Mouse (Mus musculus) megakaryocyte, adult 5-6 weeks (primary cell): ENCODE results near the gene Hoxd1. TPM values are rescaled to one million over a fixed set of nuclear protein-coding genes. Genes with fewer than 3 reads are reported as not detected.

Source experiments
- total RNA-seq, 2 experiments: library from RNA; stranded (forward) in 1 of 2; stranded (reverse) in 1 of 2; fragments of 153-499, 151-499 nt in 1 of 2; fragments of 221-1000, 200-1000 nt in 1 of 2; gene quantifications; 2 replicates each; pipeline versions ENCODE4 v1.2.3 to v1.2.4; 2015 to 2017

The Hoxd1 gene
- total RNA-seq, 2 experiments from 2014 or later: not detected

Other genes with a start within 250 kb of the Hoxd1 start
- gene Lnpk, start 183.5 kb upstream of the Hoxd1 start, total RNA-seq (2015): 31.9 and 33.1 TPM in 2 replicates
- gene Lnpk, start 183.5 kb upstream of the Hoxd1 start, total RNA-seq (2017): 33.2 and 44.9 TPM in 2 replicates
- not detected in 2 replicates for gene Evx2, start 103.4 kb upstream of the Hoxd1 start, total RNA-seq (2015)
- not detected in 2 replicates for gene Evx2, start 103.4 kb upstream of the Hoxd1 start, total RNA-seq (2017)
- gene Hoxd13, start 94.7 kb upstream of the Hoxd1 start, total RNA-seq (2015): not detected in 2 replicates
- not detected in 2 replicates for gene Hoxd13, start 94.7 kb upstream of the Hoxd1 start, total RNA-seq (2017)
- not detected in 2 replicates for gene Hoxd12, start 88.0 kb upstream of the Hoxd1 start, total RNA-seq (2015)
- not detected in 2 replicates for gene Hoxd12, start 88.0 kb upstream of the Hoxd1 start, total RNA-seq (2017)
- gene Hoxd11, start 83.4 kb upstream of the Hoxd1 start, total RNA-seq (2015): not detected in 2 replicates
- gene Hoxd11, start 83.4 kb upstream of the Hoxd1 start, total RNA-seq (2017): not detected in 2 replicates
- not detected in 2 replicates for gene Hoxd10, start 71.1 kb upstream of the Hoxd1 start, total RNA-seq (2015)
- gene Hoxd10, start 71.1 kb upstream of the Hoxd1 start, total RNA-seq (2017): not detected in 2 replicates
- gene Hoxd9, start 65.3 kb upstream of the Hoxd1 start, total RNA-seq (2015): not detected in 2 replicates
- not detected in 2 replicates for gene Hoxd9, start 65.3 kb upstream of the Hoxd1 start, total RNA-seq (2017)
- not detected in 2 replicates for gene Hoxd8, start 58.4 kb upstream of the Hoxd1 start, total RNA-seq (2015)
- gene Hoxd8, start 58.4 kb upstream of the Hoxd1 start, total RNA-seq (2017): not detected in 2 replicates
- not detected in 2 replicates for gene Hoxd3, start 51.1 kb upstream of the Hoxd1 start, total RNA-seq (2015)
- gene Hoxd3, start 51.1 kb upstream of the Hoxd1 start, total RNA-seq (2017): 0.26 TPM in 1 of 2 replicates, not detected in the other
- gene Hoxd4, start 51.1 kb upstream of the Hoxd1 start, total RNA-seq (2015): not detected in 2 replicates
- gene Hoxd4, start 51.1 kb upstream of the Hoxd1 start, total RNA-seq (2017): not detected in 2 replicates
- not detected in 2 replicates for gene Gm28230, start 36.3 kb upstream of the Hoxd1 start, total RNA-seq (2015)
- gene Gm28230, start 36.3 kb upstream of the Hoxd1 start, total RNA-seq (2017): not detected in 2 replicates
- gene Mtx2, start 62.8 kb downstream of the Hoxd1 start, total RNA-seq (2015): 51.5 and 56.0 TPM in 2 replicates
- gene Mtx2, start 62.8 kb downstream of the Hoxd1 start, total RNA-seq (2017): 13.4 and 15.6 TPM in 2 replicates